Mouse (Mus musculus) embryo, embryonic 11.5 days (tissue): ENCODE data around the gene Tlr5.

Source experiments
- DNase-seq: peaks from one replicate; pipeline ENCODE4 v3.0.0-alpha.2; 2012; ENCODE audit warnings: low read depth, low spot score

The Tlr5 gene

GRCm38 (mm10) chr1:182953667-182954066, 921 bp upstream of the Tlr5 start:
- DNase-seq, result no peak

GRCm38 (mm10) chr1:182955047-182955620, 546 bp downstream of the Tlr5 start:
- DNase-seq, result no peak

GRCm38 (mm10) chr1:182956186-182956960, 1.8 kb downstream of the Tlr5 start:
- no peak for DNase-seq

- no peak for DNase-seq
Measured at GRCm38 (mm10) chr1:182957001-182957757, 2.6 kb downstream of the Tlr5 start.

GRCm38 (mm10) chr1:182957826-182958544, 3.4 kb downstream of the Tlr5 start:
- no peak for DNase-seq

- no peak for DNase-seq
Measured at GRCm38 (mm10) chr1:182958824-182959223, 4.2 kb downstream of the Tlr5 start.

- peak; percentile 16 for DNase-seq
Measured at GRCm38 (mm10) chr1:182959251-182959691, 4.7 kb downstream of the Tlr5 start.

- DNase-seq, result peak; percentile 86
Measured at GRCm38 (mm10) chr1:182959811-182960455, 5.3 kb downstream of the Tlr5 start.

GRCm38 (mm10) chr1:182961076-182961475, 6.5 kb downstream of the Tlr5 start:
- no peak for DNase-seq

- no peak for DNase-seq
Measured at GRCm38 (mm10) chr1:182963329-182963728, 8.7 kb downstream of the Tlr5 start.

GRCm38 (mm10) chr1:182964855-182965466, 10.4 kb downstream of the Tlr5 start:
- no peak for DNase-seq

GRCm38 (mm10) chr1:182968732-182969131, 14.1 kb downstream of the Tlr5 start:
- DNase-seq, result no peak

GRCm38 (mm10) chr1:182972240-182972639, 17.7 kb downstream of the Tlr5 start:
- DNase-seq, result no peak

- no peak for DNase-seq
Measured at GRCm38 (mm10) chr1:182974826-182975225, 20.2 kb downstream of the Tlr5 start.

GRCm38 (mm10) chr1:182980702-182981101, 26.1 kb downstream of the Tlr5 start:
- no peak for DNase-seq

- DNase-seq, result peak; percentile 93
Measured at GRCm38 (mm10) chr1:182982995-182983394, 28.4 kb downstream of the Tlr5 start.

- DNase-seq, result no peak
Measured at GRCm38 (mm10) chr1:182983496-182984127, 29.0 kb downstream of the Tlr5 start.

- DNase-seq, result no peak
Measured at GRCm38 (mm10) chr1:182986243-182986642, 31.7 kb downstream of the Tlr5 start.

GRCm38 (mm10) chr1:182986750-182987149, 32.2 kb downstream of the Tlr5 start:
- no peak for DNase-seq

- DNase-seq, result no peak
Measured at GRCm38 (mm10) chr1:182987801-182988200, 33.2 kb downstream of the Tlr5 start.
